Mouse (Mus musculus) forebrain, embryonic 16.5 days (tissue): ENCODE measurements around the gene Samm50. TPM values are rescaled to one million over a fixed set of nuclear protein-coding genes. Genes with fewer than 3 reads are reported as not detected.
"Not testable (repeated sequence)": the region's sequence is repeated elsewhere in the genome, so short reads cannot be mapped to it uniquely, and the experiment has no call there.

Source experiments
- ATAC-seq: fragments of 200-750 bp; cut with Nextera tagmentation; 2 replicates; pipeline ENCODE4 v1.8.0; 2017; ENCODE audit warnings: mild to moderate bottlenecking, moderate library complexity
- H3K27ac ChIP-seq: fragments of 300-500 bp; sonication (generic); 2 replicates; pipeline ENCODE4 v1.5.1; 2014; ENCODE audit warnings: low read length, control low read depth
- H3K27me3 ChIP-seq: fragments of 300-500 bp; sonication (generic); replicated peaks from 2 replicates; pipeline ENCODE4 v1.6.1; 2014; ENCODE audit warnings: low read length; ENCODE audit not compliant: control insufficient read depth, insufficient read depth
- H3K36me3 ChIP-seq: fragments of 300-500 bp; sonication (generic); 2 replicates; pipeline ENCODE4 v1.6.1; 2014; ENCODE audit not compliant: control insufficient read depth, insufficient read depth
- H3K4me1 ChIP-seq: fragments of 300-500 bp; sonication (generic); replicated peaks from 2 replicates; pipeline ENCODE4 v1.6.1; 2014; ENCODE audit warnings: low read length; ENCODE audit not compliant: control insufficient read depth, insufficient read depth
- H3K4me2 ChIP-seq: fragments of 300-500 bp; sonication (generic); 2 replicates; pipeline ENCODE4 v1.6.1; 2014; ENCODE audit warnings: mild to moderate bottlenecking, low read length, control low read depth
- H3K4me3 ChIP-seq: fragments of 300-500 bp; sonication (generic); replicated peaks from 2 replicates; pipeline ENCODE4 v1.5.1; 2014; ENCODE audit warnings: mild to moderate bottlenecking, low read length, control low read depth
- H3K9ac ChIP-seq: fragments of 300-500 bp; sonication (generic); replicated peaks from 2 replicates; pipeline ENCODE4 v1.6.1; 2014; ENCODE audit warnings: low read depth, low read length, control low read depth
- H3K9me3 ChIP-seq: fragments of 300-500 bp; sonication (generic); 2 replicates; pipeline ENCODE4 v1.6.1; 2016; ENCODE audit warnings: low read length; ENCODE audit not compliant: control insufficient read depth
- WGBS: fragments of 180-500 bp; shearing (Covaris S2); extraction: QIAGEN DNeasy Blood & Tissue Kit; methylation state at CpG from one replicate; pipeline ENCODE4 v1.1.7; 2014; 5-methylcytosine and 5-hydroxymethylcytosine counted together
- polyA plus RNA-seq: library from polyadenylated mRNA; unstranded; fragments of >200 nt; fragmentation: Nextera tagmentation; extraction: Ambion mirVana; gene quantifications from 2 replicates; pipeline ENCODE4 v1.2.1, GENCODE M21; 2015

The Samm50 gene
- polyA plus RNA-seq: 88.5 and 91.8 TPM in 2 replicates

- peak; percentile 100 for ATAC-seq
- peak within 1 kb of the TSS; percentile 78 for H3K9ac ChIP-seq
- H3K27ac ChIP-seq: peak within 1 kb of the TSS; percentile 87
- H3K4me1 ChIP-seq: peaks cover 13% of the 10 kb centered on the region
- H3K4me2 ChIP-seq: peak within 1 kb of the TSS; percentile 70
- no peaks in the 10 kb centered on the region for H3K27me3 ChIP-seq
- H3K9me3 ChIP-seq: no peaks in the 10 kb centered on the region
- H3K36me3 ChIP-seq: peaks cover 6% of the 10 kb centered on the region
- WGBS: 4% methylated on average over 48 of the region's 48 CpGs
- H3K4me3 ChIP-seq: peak within 1 kb of the TSS; percentile 85
These were observed at the start of gene Samm50 for GRCm38 (mm10) chr15:84192058-84192791. TSS of gene Samm50 (plus strand) at chr15:84192241.

- Histone ChIP-seq H3K4me3 (no peak overlapping the region), H3K4me2 (no peak overlapping the region), H3K9ac (no peak overlapping the region), H3K27ac (no peak overlapping the region), H3K36me3 (no peaks in the 10 kb centered on the region), H3K27me3 (no peaks in the 10 kb centered on the region), H3K4me1 (no peaks in the 10 kb centered on the region), H3K9me3 (no peaks in the 10 kb centered on the region)
- WGBS: 98% methylated on average over 2 of the region's 2 CpGs
- ATAC-seq: no peak
These were observed 35.9 kb upstream of the Samm50 start for GRCm38 (mm10) chr15:84156158-84156557.

- H3K4me2 ChIP-seq, H3K9ac ChIP-seq, H3K36me3 ChIP-seq, H3K9me3 ChIP-seq, ATAC-seq, H3K4me3 ChIP-seq, H3K27ac ChIP-seq, H3K4me1 ChIP-seq, H3K27me3 ChIP-seq: not testable (repeated sequence)
- WGBS: 87% methylated on average over 6 of the region's 6 CpGs
These were observed 34.5 kb upstream of the Samm50 start for GRCm38 (mm10) chr15:84157530-84157929.

GRCm38 (mm10) chr15:84161871-84162270, 30.2 kb upstream of the Samm50 start:
- H3K9ac ChIP-seq: no peak overlapping the region
- H3K4me1 ChIP-seq: peaks cover 2% of the 10 kb centered on the region
- ATAC-seq: no peak
- no peak overlapping the region for H3K4me2 ChIP-seq
- 75% methylated on average over 6 of the region's 6 CpGs for WGBS
- H3K9me3 ChIP-seq: no peaks in the 10 kb centered on the region
- H3K27me3 ChIP-seq: no peaks in the 10 kb centered on the region
- no peak overlapping the region for H3K27ac ChIP-seq
- H3K4me3 ChIP-seq: no peak overlapping the region
- no peaks in the 10 kb centered on the region for H3K36me3 ChIP-seq

- Histone ChIP-seq H3K4me3 (no peak overlapping the region), H3K9me3 (no peaks in the 10 kb centered on the region), H3K36me3 (no peaks in the 10 kb centered on the region), H3K4me1 (peaks cover 20% of the 10 kb centered on the region), H3K4me2 (peak overlapping the region; percentile 83), H3K9ac (no peak overlapping the region; the same call in 1 of the 2 replicates), H3K27ac (peak overlapping the region; percentile 62; the same call in 1 of the 2 replicates), H3K27me3 (no peaks in the 10 kb centered on the region)
- no peak for ATAC-seq
- 70% methylated on average over 6 of the region's 6 CpGs for WGBS
These were observed 25.2 kb upstream of the Samm50 start for GRCm38 (mm10) chr15:84166818-84167217.

- peak; percentile 99 for ATAC-seq
- WGBS: under 1% methylated on average over 28 of the region's 28 CpGs
- peak within 1 kb of the TSS; percentile 70 for H3K9ac ChIP-seq
- peak within 1 kb of the TSS; percentile 67 for H3K4me3 ChIP-seq
- H3K27me3 ChIP-seq: no peaks in the 10 kb centered on the region
- peak within 1 kb of the TSS; percentile 83 for H3K4me2 ChIP-seq
- H3K9me3 ChIP-seq: no peaks in the 10 kb centered on the region
- H3K4me1 ChIP-seq: peaks cover 20% of the 10 kb centered on the region
- H3K36me3 ChIP-seq: no peaks in the 10 kb centered on the region
- H3K27ac ChIP-seq: peak within 1 kb of the TSS; percentile 62
These were observed 24.4 kb upstream of the Samm50 start, which contains the start of gene Pnpla3 for GRCm38 (mm10) chr15:84167600-84167999. TSS of gene Pnpla3 (plus strand) at chr15:84167837.

- ATAC-seq: peak; percentile 9
- Histone ChIP-seq H3K9ac (peak overlapping the region; percentile 70), H3K27ac (peak overlapping the region; percentile 62; the same call in 1 of the 2 replicates), H3K9me3 (no peaks in the 10 kb centered on the region), H3K4me2 (peak overlapping the region; percentile 83), H3K36me3 (no peaks in the 10 kb centered on the region), H3K27me3 (no peaks in the 10 kb centered on the region), H3K4me3 (peak overlapping the region; percentile 67), H3K4me1 (peaks cover 20% of the 10 kb centered on the region)
- 1% methylated on average over 28 of the region's 28 CpGs for WGBS
These were observed 23.6 kb upstream of the Samm50 start for GRCm38 (mm10) chr15:84168170-84169161.

- no peaks in the 10 kb centered on the region for H3K27me3 ChIP-seq
- ATAC-seq: no peak
- H3K4me3 ChIP-seq: no peak overlapping the region
- no peaks in the 10 kb centered on the region for H3K9me3 ChIP-seq
- no peak overlapping the region for H3K4me2 ChIP-seq
- H3K36me3 ChIP-seq: no peaks in the 10 kb centered on the region
- H3K27ac ChIP-seq: no peak overlapping the region
- peaks cover 20% of the 10 kb centered on the region for H3K4me1 ChIP-seq
- 69% methylated on average over 1 of the region's 1 CpGs for WGBS
- no peak overlapping the region for H3K9ac ChIP-seq
These were observed 22.5 kb upstream of the Samm50 start for GRCm38 (mm10) chr15:84169511-84169910.

GRCm38 (mm10) chr15:84171166-84171565, 20.9 kb upstream of the Samm50 start:
- Histone ChIP-seq H3K4me2 (no peak overlapping the region), H3K9me3 (no peaks in the 10 kb centered on the region), H3K36me3 (no peaks in the 10 kb centered on the region), H3K9ac (no peak overlapping the region), H3K4me1 (peaks cover 20% of the 10 kb centered on the region), H3K27ac (no peak overlapping the region), H3K4me3 (no peak overlapping the region), H3K27me3 (no peaks in the 10 kb centered on the region)
- WGBS: 83% methylated on average over 7 of the region's 7 CpGs
- no peak for ATAC-seq
